Mouse (Mus musculus) kidney, adult 2 months (tissue): ENCODE data around the gene Rnpep. TPM values are rescaled to one million over a fixed set of nuclear protein-coding genes. Genes with fewer than 3 reads are reported as not detected.

Experiments used
- DNase-seq: peaks from one replicate; pipeline ENCODE4 v3.0.0; 2021
- H3K27ac ChIP-seq: fragments of 200-500 bp; 2 replicates; pipeline ENCODE4 v1.5.1; 2012; ENCODE audit warnings: low read depth, low read length, control low read depth, inconsistent platforms; ENCODE audit not compliant: insufficient read depth
- H3K27me3 ChIP-seq: fragments of 200-500 bp; replicated peaks from 2 replicates; pipeline ENCODE4 v1.6.1; 2012; ENCODE audit warnings: mild to moderate bottlenecking, moderate library complexity, low read length, inconsistent platforms; ENCODE audit not compliant: control insufficient read depth, insufficient read depth
- H3K36me3 ChIP-seq: fragments of 200-500 bp; 2 replicates; pipeline ENCODE4 v1.6.1; 2012; ENCODE audit warnings: mild to moderate bottlenecking, moderate library complexity, low read length, inconsistent platforms; ENCODE audit not compliant: control insufficient read depth, insufficient read depth
- H3K4me1 ChIP-seq: fragments of 200-500 bp; 2 replicates; pipeline ENCODE4 v1.6.1; 2011; ENCODE audit warnings: low read length; ENCODE audit not compliant: control insufficient read depth, insufficient read depth
- H3K4me3 ChIP-seq: fragments of 200-500 bp; 2 replicates; pipeline ENCODE4 v1.5.1; 2011; ENCODE audit warnings: mild to moderate bottlenecking, low read depth, low read length, control low read depth; ENCODE audit not compliant: insufficient read depth
- CTCF ChIP-seq: fragments of 200-500 bp; conservative IDR thresholded peaks from 2 replicates; pipeline ENCODE4 v1.5.1; 2011; ENCODE audit warnings: low read depth, mild to moderate bottlenecking, control low read depth, low read length, moderate library complexity, mixed read lengths; ENCODE audit not compliant: insufficient read depth, insufficient read length
- POLR2A ChIP-seq: fragments of 200-500 bp; IDR thresholded peaks from one replicate; pipeline ENCODE4 v1.6.1; 2011; ENCODE audit warnings: low read depth, low read length, control low read depth
- WGBS: fragments of 180-500 bp; shearing (Covaris S2); methylation state at CpG from one replicate; pipeline ENCODE4 v1.1.7; 2018; 5-methylcytosine and 5-hydroxymethylcytosine counted together
- polyA plus RNA-seq: library from polyadenylated mRNA; depleted of rRNA; stranded (reverse); fragments of >200 nt; gene quantifications from 2 replicates; pipeline ENCODE4 v1.2.3, GENCODE M21; 2012

Rnpep gene
- polyA plus RNA-seq, 1 experiment, result 29.1 TPM

GRCm38 (mm10) chr1:135259128-135259436 is 24.8 kb downstream of the Rnpep start:
- H3K4me3 ChIP-seq, result peak overlapping the region; percentile 39
- peak overlapping the region; percentile 96 for H3K27ac ChIP-seq
- H3K27me3 ChIP-seq, result no peaks in the 10 kb centered on the region
- peaks cover 3% of the 10 kb centered on the region; the same call in 1 of the 2 replicates for H3K4me1 ChIP-seq
- DNase-seq, result peak; percentile 89
- WGBS, result under 1% methylated on average over 10 of the region's 10 CpGs
- no peaks in the 10 kb centered on the region for H3K36me3 ChIP-seq
- TF ChIP-seq CTCF, result peak; percentile 75
- no peak for TF ChIP-seq POLR2A

- TF ChIP-seq POLR2A (peak; percentile 93), CTCF (no peak)
- H3K27me3 ChIP-seq, result no peaks in the 10 kb centered on the region
- DNase-seq, result peak; percentile 98
- H3K4me1 ChIP-seq, result peaks cover 3% of the 10 kb centered on the region; the same call in 1 of the 2 replicates
- H3K36me3 ChIP-seq, result no peaks in the 10 kb centered on the region
- H3K27ac ChIP-seq, result peak within 1 kb of the TSS; percentile 96
- 18% methylated on average over 19 of the region's 19 CpGs for WGBS
- peak within 1 kb of the TSS; percentile 68 for H3K4me3 ChIP-seq
These were observed 25.3 kb downstream of the Rnpep start, which contains the start of gene Elf3 for GRCm38 (mm10) chr1:135258380-135259127. Gene Elf3, minus strand, starts transcription at chr1:135258568.

GRCm38 (mm10) chr1:135256299-135256698 is 27.6 kb downstream of the Rnpep start:
- Histone ChIP-seq H3K4me3 (peak overlapping the region; percentile 5), H3K4me1 (peaks cover 3% of the 10 kb centered on the region; the same call in 1 of the 2 replicates), H3K27ac (0 out of 2 replicates have a peak overlapping the region, but pooled peaks have one; percentile 21), H3K27me3 (no peaks in the 10 kb centered on the region), H3K36me3 (no peaks in the 10 kb centered on the region)
- no peak; the same call in 1 of the 2 replicates for TF ChIP-seq CTCF
- no peak for TF ChIP-seq POLR2A
- 67% methylated on average over 6 of the region's 6 CpGs for WGBS
- peak; percentile 67 for DNase-seq

GRCm38 (mm10) chr1:135252854-135253253 is 31.0 kb downstream of the Rnpep start:
- no peak for DNase-seq
- no peaks in the 10 kb centered on the region for H3K36me3 ChIP-seq
- WGBS, result 50% methylated on average over 4 of the region's 4 CpGs
- H3K4me1 ChIP-seq, result no peaks in the 10 kb centered on the region
- no peak overlapping the region for H3K27ac ChIP-seq
- no peaks in the 10 kb centered on the region for H3K27me3 ChIP-seq
- TF ChIP-seq CTCF, result no peak
- no peak for TF ChIP-seq POLR2A
- H3K4me3 ChIP-seq, result no peak overlapping the region

- H3K4me3 ChIP-seq, result no peak overlapping the region
- DNase-seq, result no peak
- H3K27me3 ChIP-seq, result no peaks in the 10 kb centered on the region
- no peaks in the 10 kb centered on the region for H3K4me1 ChIP-seq
- no peak overlapping the region for H3K27ac ChIP-seq
- WGBS, result 65% methylated on average over 8 of the region's 8 CpGs
- TF ChIP-seq POLR2A (no peak), CTCF (no peak)
- no peaks in the 10 kb centered on the region for H3K36me3 ChIP-seq
These were observed 32.5 kb downstream of the Rnpep start for GRCm38 (mm10) chr1:135251405-135251804.

GRCm38 (mm10) chr1:135250706-135251105 is 33.2 kb downstream of the Rnpep start:
- Histone ChIP-seq H3K36me3 (no peaks in the 10 kb centered on the region), H3K27ac (no peak overlapping the region), H3K4me3 (no peak overlapping the region), H3K4me1 (no peaks in the 10 kb centered on the region), H3K27me3 (no peaks in the 10 kb centered on the region)
- no peak for DNase-seq
- TF ChIP-seq CTCF (no peak), POLR2A (no peak)
- WGBS, result 68% methylated on average over 3 of the region's 3 CpGs

- no peak overlapping the region for H3K27ac ChIP-seq
- WGBS, result 9% methylated on average over 15 of the region's 15 CpGs
- H3K27me3 ChIP-seq, result no peaks in the 10 kb centered on the region
- H3K36me3 ChIP-seq, result no peaks in the 10 kb centered on the region
- no peak overlapping the region for H3K4me3 ChIP-seq
- no peaks in the 10 kb centered on the region for H3K4me1 ChIP-seq
- peak; percentile 94 for DNase-seq
- no peak for TF ChIP-seq POLR2A
- TF ChIP-seq CTCF, result no peak
These were observed 35.4 kb downstream of the Rnpep start for GRCm38 (mm10) chr1:135248434-135248850.
